Mouse (Mus musculus): ENCODE measurements around the gene Spib.

- TF ChIP-seq CTCF (IDR thresholded peaks at IDR 0.05; ENCODE audit: borderline replicate concordance, extremely low read depth, insufficient read depth, insufficient read length) (no peak), POLR2A (IDR thresholded peaks at IDR 0.05; ENCODE audit: borderline replicate concordance, extremely low read depth, insufficient read depth, insufficient read length, poor library complexity, severe bottlenecking) (no peak)
These were observed 32.9 kb downstream of the Spib start for GRCm38 (mm10) chr7:44498922-44499321.
